Mouse (Mus musculus) testis, postnatal 10 days (tissue): ENCODE measurements at regions not wholly inside any gene's neighbourhood (a gene's known extent, or its start where the extent isn't known, plus 50 kb on each side); places are given as distances from the start of the nearest gene placed in this dataset.
A peak's percentile ranks its signal among the peaks of the same experiment; 100 is the strongest.

Experiments used
- DNase-seq: peaks from one replicate; pipeline ENCODE4 v3.0.0; 2021; ENCODE audit warnings: low spot score

- DNase-seq: no peak
These were observed 1185.0 kb upstream of the Cdh7 start for GRCm38 (mm10) chr1:108797053-108797801.

GRCm38 (mm10) chr1:108800101-108800500 is 1182.1 kb upstream of the Cdh7 start:
- no peak for DNase-seq

GRCm38 (mm10) chr1:108827238-108827637 is 1155.0 kb upstream of the Cdh7 start:
- peak; percentile 39 for DNase-seq
